Mouse (Mus musculus): ENCODE measurements around the gene Tmco3.

Tmco3 gene

GRCm38 (mm10) chr8:13287692-13288623 is at the start of gene Tmco3, which contains the start of gene Dcun1d2:
Gene Tmco3, plus strand, starts transcription at chr8:13288190.
Gene Dcun1d2, minus strand, starts transcription at chr8:13288131.
- DNase-seq: peak; percentile 97 to 98

- no peak for DNase-seq
These were observed 47.9 kb upstream of the Tmco3 start for GRCm38 (mm10) chr8:13240055-13240454.

- DNase-seq: no peak
These were observed 47.3 kb upstream of the Tmco3 start for GRCm38 (mm10) chr8:13240691-13241090.

GRCm38 (mm10) chr8:13242985-13243870 is 44.8 kb upstream of the Tmco3 start:
- no peak for DNase-seq

GRCm38 (mm10) chr8:13244343-13244880 is 43.6 kb upstream of the Tmco3 start:
- no peak for DNase-seq

GRCm38 (mm10) chr8:13252837-13253236 is 35.2 kb upstream of the Tmco3 start:
- DNase-seq: no peak

- DNase-seq: no peak
These were observed 34.6 kb upstream of the Tmco3 start for GRCm38 (mm10) chr8:13253413-13253812.

- DNase-seq: peak; percentile 79 to 89
These were observed 34.0 kb upstream of the Tmco3 start, which contains the start of gene Adprhl1 for GRCm38 (mm10) chr8:13254019-13254418. Gene Adprhl1, minus strand, starts transcription at chr8:13254162.

GRCm38 (mm10) chr8:13263376-13263775 is 24.6 kb upstream of the Tmco3 start:
- no peak for DNase-seq

- DNase-seq: no peak
These were observed 20.4 kb upstream of the Tmco3 start for GRCm38 (mm10) chr8:13267566-13267965.

- DNase-seq: no peak
These were observed 15.2 kb upstream of the Tmco3 start for GRCm38 (mm10) chr8:13272834-13273233.

- no peak for DNase-seq
These were observed 11.0 kb upstream of the Tmco3 start for GRCm38 (mm10) chr8:13276941-13277447.

- DNase-seq: peak in 1 of 2 experiments; percentile 10
These were observed 4.8 kb upstream of the Tmco3 start for GRCm38 (mm10) chr8:13283200-13283599.

- peak; percentile 88 to 89 for DNase-seq
These were observed 692 bp upstream of the Tmco3 start for GRCm38 (mm10) chr8:13287304-13287691.

- no peak for DNase-seq
These were observed 656 bp downstream of the Tmco3 start for GRCm38 (mm10) chr8:13288646-13289045.

GRCm38 (mm10) chr8:13292364-13292763 is 4.4 kb downstream of the Tmco3 start:
- DNase-seq: peak; percentile 83 to 86

GRCm38 (mm10) chr8:13293677-13294470 is 5.9 kb downstream of the Tmco3 start:
- DNase-seq: no peak

- DNase-seq: no peak
These were observed 11.6 kb downstream of the Tmco3 start for GRCm38 (mm10) chr8:13299571-13299970.

- DNase-seq: no peak
These were observed 13.0 kb downstream of the Tmco3 start for GRCm38 (mm10) chr8:13301036-13301435.

GRCm38 (mm10) chr8:13305459-13305858 is 17.5 kb downstream of the Tmco3 start:
- DNase-seq: no peak

- no peak for DNase-seq
These were observed 17.9 kb downstream of the Tmco3 start for GRCm38 (mm10) chr8:13305884-13306283.
